Mouse (Mus musculus) MEL (cell line): Measurements from ENCODE around the gene Dhrs7b. TPM values are rescaled to one million over a fixed set of nuclear protein-coding genes. Genes with fewer than 3 reads are reported as not detected.

Experiments
- polyA plus RNA-seq, 2 experiments: library from polyadenylated mRNA; stranded (reverse) in 1 of 2; unstranded in 1 of 2; fragments of >175 nt in 1 of 2; fragments of >200 nt in 1 of 2; gene quantifications; 2 replicates each; pipeline versions ENCODE4 v1.2.1 to v1.2.4; 2012; ENCODE audit warnings: low replicate concordance in 2 of 2, low read depth in 1 of 2; ENCODE audit not compliant: insufficient read length in 2 of 2, insufficient read depth in 1 of 2, missing spikeins in 1 of 2
- total RNA-seq: library from RNA; depleted of rRNA; stranded (reverse); fragments of 300-350 nt; gene quantifications from 2 replicates; pipeline ENCODE4 v1.2.3, GENCODE M21; 2012; rRNA removed

Gene Dhrs7b
- total and polyA plus RNA-seq, 3 experiments = 49.5 to 94.7 (median 81.5) TPM

Other genes with a start within 250 kb of the Dhrs7b start
- 9.3 and 11.6 TPM in 2 replicates for gene Llgl1, start 130.9 kb upstream of the Dhrs7b start, total RNA-seq
- gene Llgl1, start 130.9 kb upstream of the Dhrs7b start, polyA plus RNA-seq = 10 to 100 TPM in 1 of 2 experiments, not detected in 1; 23.9 TPM
- 71.8 and 78.7 TPM in 2 replicates for gene Flii, start 103.4 kb upstream of the Dhrs7b start, total RNA-seq
- 100 to 1,000 TPM in 1 of 2 experiments, not detected in 1; 111 TPM for gene Flii, start 103.4 kb upstream of the Dhrs7b start, polyA plus RNA-seq
- 14.2 and 14.6 TPM in 2 replicates for gene Mief2, start 102.2 kb upstream of the Dhrs7b start, total RNA-seq
- 10 to 100 TPM in 1 of 2 experiments, not detected in 1; 13.4 TPM for gene Mief2, start 102.2 kb upstream of the Dhrs7b start, polyA plus RNA-seq
- gene Top3a, start 53.3 kb upstream of the Dhrs7b start, total RNA-seq = 17.7 and 19.3 TPM in 2 replicates
- gene Top3a, start 53.3 kb upstream of the Dhrs7b start, polyA plus RNA-seq = 10 to 100 TPM in 1 of 2 experiments, not detected in 1; 18.4 TPM
- 17.0 and 20.0 TPM in 2 replicates for gene Smcr8, start 53.1 kb upstream of the Dhrs7b start, total RNA-seq
- 10 to 100 TPM in 1 of 2 experiments, not detected in 1; 20.5 TPM for gene Smcr8, start 53.1 kb upstream of the Dhrs7b start, polyA plus RNA-seq
- 63.3 and 71.4 TPM in 2 replicates for gene Shmt1, start 18.9 kb upstream of the Dhrs7b start, total RNA-seq
- gene Shmt1, start 18.9 kb upstream of the Dhrs7b start, polyA plus RNA-seq = 10 to 100 TPM in 1 of 2 experiments, not detected in 1; 55.3 TPM
- gene Tmem11, start 48.6 kb downstream of the Dhrs7b start, total RNA-seq = 90.7 and 125 TPM in 2 replicates
- 100 to 1,000 TPM in 1 of 2 experiments, not detected in 1; 117 TPM for gene Tmem11, start 48.6 kb downstream of the Dhrs7b start, polyA plus RNA-seq
- gene Natd1, start 84.1 kb downstream of the Dhrs7b start, total RNA-seq = 3.0 and 3.9 TPM in 2 replicates
- 10 to 100 TPM in 1 of 2 experiments, not detected in 1; 10.9 TPM for gene Natd1, start 84.1 kb downstream of the Dhrs7b start, polyA plus RNA-seq
- 69.2 and 73.2 TPM in 2 replicates for gene Map2k3, start 101.4 kb downstream of the Dhrs7b start, total RNA-seq
- gene Map2k3, start 101.4 kb downstream of the Dhrs7b start, polyA plus RNA-seq = 100 to 1,000 TPM; 111 to 132 TPM
- not detected in 2 replicates for gene Kcnj12, start 191.9 kb downstream of the Dhrs7b start, total RNA-seq
- not detected for gene Kcnj12, start 191.9 kb downstream of the Dhrs7b start, polyA plus RNA-seq